Mouse (Mus musculus): ENCODE measurements around the gene Slc25a4. TPM values are rescaled to one million over a fixed set of nuclear protein-coding genes. Genes with fewer than 3 reads are reported as not detected.
A peak's percentile ranks its signal among the peaks of the same experiment; 100 is the strongest.

Slc25a4 gene
- polyA plus RNA-seq (2016; fragmentation: Nextera tagmentation; extraction: Ambion mirVana): 525 and 530 TPM in 2 replicates

DNA sequence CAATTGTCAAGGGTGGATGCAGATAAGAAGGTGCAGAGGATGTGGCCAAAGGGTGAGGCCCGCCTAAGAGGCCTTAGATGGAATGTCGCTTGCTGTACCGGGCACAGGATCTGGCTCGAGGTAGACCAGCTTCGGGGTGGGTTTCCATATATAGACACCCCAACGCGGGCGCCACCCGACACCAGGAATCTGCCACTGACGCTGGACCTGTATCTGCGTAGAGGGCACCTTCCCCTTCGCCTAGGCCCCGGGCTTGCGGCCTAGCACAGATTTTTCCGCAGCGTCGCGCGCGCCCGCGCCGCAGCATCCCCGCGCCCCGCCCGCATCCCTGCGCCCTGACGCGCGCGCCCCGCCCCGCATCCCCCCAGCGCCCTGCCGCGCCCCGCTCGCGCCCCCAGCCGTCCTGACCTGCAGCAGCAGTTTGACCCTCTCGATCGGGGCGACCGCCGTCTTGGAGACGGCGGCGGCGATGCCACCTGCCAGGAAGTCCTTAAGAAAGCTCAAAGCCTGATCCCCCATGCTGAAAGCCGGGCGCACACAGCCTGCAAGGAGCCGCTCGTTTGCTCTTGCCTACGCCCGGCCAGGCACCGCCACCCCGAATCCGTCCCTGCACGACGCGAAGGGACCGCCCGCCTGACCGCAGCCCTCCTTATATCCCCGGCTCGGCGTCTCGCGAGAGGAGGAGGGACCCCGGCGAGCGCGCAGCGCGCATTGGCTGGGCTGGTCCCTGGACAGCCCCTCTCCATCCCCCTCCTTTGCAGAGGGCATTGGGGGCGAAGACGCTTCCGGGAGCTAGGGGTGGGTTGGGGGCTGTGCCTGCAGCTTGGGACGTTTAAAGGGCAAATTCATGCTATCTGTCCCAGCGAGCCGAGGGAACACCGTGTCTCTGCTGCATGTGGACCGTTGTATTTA lies at the start of gene Slc25a4:
Gene Slc25a4 (minus strand): TSS at position 881 of the 912 bp plus-strand sequence.
- Histone ChIP-seq H3K4me1 (peaks cover 41% of the 10 kb centered on the region), H3K9me3 (no peaks in the 10 kb centered on the region), H3K36me3 (peaks cover 34% of the 10 kb centered on the region), H3K4me2 (replicated peaks) (peak within 1 kb of the TSS; percentile 64), H3K27me3 (no peaks in the 10 kb centered on the region), H3K4me3 (peak within 1 kb of the TSS; percentile 75), H3K9ac (peak within 1 kb of the TSS; percentile 94), H3K27ac (peak within 1 kb of the TSS; percentile 97)
- peak; percentile 99 for ATAC-seq (ENCODE audit: insufficient number of reproducible peaks, insufficient read depth, low FRiP score, low TSS enrichment)
- WGBS: under 1% methylated on average over 78 of the region's 84 CpGs

GRCm38 (mm10) chr8:46257921-46258682 lies 47.0 kb upstream of the Slc25a4 start:
- Histone ChIP-seq H3K4me3 (no peak overlapping the region), H3K9me3 (0 out of 2 replicates have a peak, but pooled peaks cover 3% of the 10 kb centered on the region), H3K27ac (no peak overlapping the region), H3K4me2 (replicated peaks) (no peak overlapping the region), H3K36me3 (no peaks in the 10 kb centered on the region), H3K4me1 (no peaks in the 10 kb centered on the region), H3K27me3 (no peaks in the 10 kb centered on the region), H3K9ac (no peak overlapping the region)
- 24% methylated on average over 19 of the region's 19 CpGs for WGBS
- no peak for ATAC-seq (ENCODE audit: insufficient number of reproducible peaks, insufficient read depth, low FRiP score, low TSS enrichment)

DNA sequence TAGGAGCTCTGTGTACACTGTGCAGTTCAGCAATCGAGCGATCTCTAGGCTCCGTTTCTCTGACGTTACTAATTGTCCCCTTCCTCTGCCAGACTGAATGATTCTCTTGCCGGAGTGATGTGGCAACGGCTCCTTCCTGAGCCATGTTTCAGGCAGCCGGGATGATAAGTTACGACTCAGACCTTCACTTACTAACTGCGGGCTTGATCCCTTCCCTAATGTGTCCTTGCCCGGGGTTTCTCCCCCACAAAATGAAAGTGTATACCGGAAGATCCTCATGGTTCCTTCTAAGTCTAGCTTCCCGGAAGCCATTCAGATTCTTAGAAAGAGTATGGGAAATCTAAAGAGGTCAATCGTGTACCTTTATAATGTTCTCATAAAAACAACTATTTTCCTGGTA lies 41.4 kb upstream of the Slc25a4 start:
- Histone ChIP-seq H3K4me1 (peaks cover 13% of the 10 kb centered on the region), H3K4me2 (replicated peaks) (peak overlapping the region; percentile 31), H3K9me3 (no peaks in the 10 kb centered on the region), H3K27me3 (no peaks in the 10 kb centered on the region), H3K36me3 (no peaks in the 10 kb centered on the region), H3K9ac (no peak overlapping the region), H3K4me3 (0 out of 2 replicates have a peak overlapping the region, but pooled peaks have one; percentile 0), H3K27ac (no peak overlapping the region)
- ATAC-seq (ENCODE audit: insufficient number of reproducible peaks, insufficient read depth, low FRiP score, low TSS enrichment): no peak
- WGBS: 57% methylated on average over 13 of the region's 13 CpGs

DNA sequence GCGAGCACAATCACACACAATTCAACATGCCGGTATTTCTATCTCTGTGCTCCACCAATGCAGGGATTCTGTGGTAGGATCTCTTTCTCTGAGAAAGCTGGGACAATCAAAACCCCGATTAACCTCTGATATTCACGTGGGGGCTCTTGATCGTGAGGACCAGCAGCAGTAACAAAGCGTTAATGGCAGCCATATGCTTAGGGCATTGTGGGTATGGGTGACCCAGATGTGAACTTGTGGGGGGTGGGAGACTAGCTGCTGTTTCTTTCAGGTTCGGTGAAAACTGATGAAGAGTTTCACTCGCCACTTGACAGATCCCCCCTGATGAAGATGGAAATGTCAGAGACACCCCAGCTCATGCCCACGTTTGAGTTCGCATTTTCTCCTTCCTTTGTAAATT lies 40.5 kb upstream of the Slc25a4 start:
- Histone ChIP-seq H3K4me2 (replicated peaks) (peak overlapping the region; percentile 35), H3K4me3 (no peak overlapping the region), H3K9ac (no peak overlapping the region)

GRCm38 (mm10) chr8:46246346-46246745 lies 35.3 kb upstream of the Slc25a4 start:
- Histone ChIP-seq H3K27ac (no peak overlapping the region), H3K4me2 (replicated peaks) (no peak overlapping the region), H3K36me3 (no peaks in the 10 kb centered on the region), H3K4me1 (0 out of 2 replicates have a peak, but pooled peaks cover 2% of the 10 kb centered on the region), H3K9ac (no peak overlapping the region), H3K27me3 (0 out of 2 replicates have a peak, but pooled peaks cover 3% of the 10 kb centered on the region), H3K4me3 (no peak overlapping the region), H3K9me3 (no peaks in the 10 kb centered on the region)
- no peak for ATAC-seq (ENCODE audit: insufficient number of reproducible peaks, insufficient read depth, low FRiP score, low TSS enrichment)
- 62% methylated on average over 11 of the region's 11 CpGs for WGBS

More for the DNA sequence above, 40.5 kb upstream of the Slc25a4 start:
- Histone ChIP-seq H3K27me3 (no peaks in the 10 kb centered on the region), H3K4me1 (peaks cover 13% of the 10 kb centered on the region), H3K27ac (no peak overlapping the region), H3K36me3 (no peaks in the 10 kb centered on the region), H3K9me3 (no peaks in the 10 kb centered on the region)
- ATAC-seq (ENCODE audit: insufficient number of reproducible peaks, insufficient read depth, low FRiP score, low TSS enrichment): no peak
- WGBS: 41% methylated on average over 10 of the region's 10 CpGs

DNA sequence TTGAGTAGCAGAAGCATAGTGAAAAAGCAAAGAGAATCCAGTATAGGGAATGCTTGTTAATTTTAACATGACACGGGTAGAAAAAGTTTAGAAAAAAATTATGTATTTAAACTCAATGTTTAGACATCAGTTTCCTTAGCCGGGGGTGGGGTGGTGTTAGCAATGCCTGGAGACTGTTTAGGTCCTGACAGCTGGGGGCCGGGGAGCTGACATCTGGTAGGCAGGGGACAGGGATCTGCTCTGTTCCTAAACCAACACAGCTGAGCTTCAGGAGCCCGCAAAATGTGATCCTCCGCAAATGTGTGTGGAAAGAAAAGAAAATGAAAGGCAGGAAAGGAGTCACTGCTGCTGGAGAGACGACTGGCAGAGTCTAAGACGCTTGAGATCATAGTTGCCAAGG lies 31.9 kb upstream of the Slc25a4 start:
- H3K4me3 ChIP-seq: no peak overlapping the region
- ATAC-seq (ENCODE audit: insufficient number of reproducible peaks, insufficient read depth, low FRiP score, low TSS enrichment): no peak
- 17% methylated on average over 7 of the region's 7 CpGs for WGBS
- H3K27me3 ChIP-seq: peaks cover 7% of the 10 kb centered on the region; the same call in 1 of the 2 replicates
- H3K36me3 ChIP-seq: no peaks in the 10 kb centered on the region
- no peak overlapping the region for H3K4me2 ChIP-seq (replicated peaks)
- no peak overlapping the region for H3K9ac ChIP-seq
- no peak overlapping the region for H3K27ac ChIP-seq
- H3K4me1 ChIP-seq: no peaks in the 10 kb centered on the region
- no peaks in the 10 kb centered on the region for H3K9me3 ChIP-seq

GRCm38 (mm10) chr8:46241568-46242374 lies 30.7 kb upstream of the Slc25a4 start:
- peaks cover 7% of the 10 kb centered on the region; the same call in 1 of the 2 replicates for H3K27me3 ChIP-seq
- H3K4me1 ChIP-seq: no peaks in the 10 kb centered on the region; the same call in 1 of the 2 replicates
- no peak overlapping the region for H3K4me2 ChIP-seq (replicated peaks)
- no peaks in the 10 kb centered on the region for H3K9me3 ChIP-seq
- ATAC-seq (ENCODE audit: insufficient number of reproducible peaks, insufficient read depth, low FRiP score, low TSS enrichment): no peak
- 32% methylated on average over 13 of the region's 13 CpGs for WGBS
- H3K9ac ChIP-seq: no peak overlapping the region
- no peak overlapping the region for H3K27ac ChIP-seq
- no peak overlapping the region for H3K4me3 ChIP-seq
- H3K36me3 ChIP-seq: no peaks in the 10 kb centered on the region

- Histone ChIP-seq H3K27me3 (peaks cover 6% of the 10 kb centered on the region; the same call in 1 of the 2 replicates), H3K4me3 (no peak overlapping the region), H3K9me3 (no peaks in the 10 kb centered on the region), H3K9ac (no peak overlapping the region), H3K36me3 (no peaks in the 10 kb centered on the region), H3K4me2 (replicated peaks) (no peak overlapping the region), H3K27ac (no peak overlapping the region), H3K4me1 (no peaks in the 10 kb centered on the region; the same call in 1 of the 2 replicates)
- WGBS: 37% methylated on average over 7 of the region's 7 CpGs
- no peak for ATAC-seq (ENCODE audit: insufficient number of reproducible peaks, insufficient read depth, low FRiP score, low TSS enrichment)
Observed at GRCm38 (mm10) chr8:46236441-46237223, 25.5 kb upstream of the Slc25a4 start.

- no peaks in the 10 kb centered on the region for H3K27me3 ChIP-seq
- H3K9ac ChIP-seq: no peak overlapping the region
- H3K36me3 ChIP-seq: no peaks in the 10 kb centered on the region
- H3K27ac ChIP-seq: no peak overlapping the region
- H3K9me3 ChIP-seq: no peaks in the 10 kb centered on the region
- no peaks in the 10 kb centered on the region; the same call in 1 of the 2 replicates for H3K4me1 ChIP-seq
- ATAC-seq (ENCODE audit: insufficient number of reproducible peaks, insufficient read depth, low FRiP score, low TSS enrichment): no peak
- WGBS: 86% methylated on average over 4 of the region's 4 CpGs
- no peak overlapping the region for H3K4me2 ChIP-seq (replicated peaks)
- H3K4me3 ChIP-seq: no peak overlapping the region
Observed at GRCm38 (mm10) chr8:46234736-46235135, 23.7 kb upstream of the Slc25a4 start.

- no peaks in the 10 kb centered on the region for H3K36me3 ChIP-seq
- H3K4me1 ChIP-seq: no peaks in the 10 kb centered on the region; the same call in 1 of the 2 replicates
- no peak overlapping the region for H3K27ac ChIP-seq
- H3K4me3 ChIP-seq: no peak overlapping the region
- H3K9ac ChIP-seq: no peak overlapping the region
- no peak for ATAC-seq (ENCODE audit: insufficient number of reproducible peaks, insufficient read depth, low FRiP score, low TSS enrichment)
- 61% methylated on average over 8 of the region's 8 CpGs for WGBS
- no peaks in the 10 kb centered on the region for H3K27me3 ChIP-seq
- no peaks in the 10 kb centered on the region for H3K9me3 ChIP-seq
- no peak overlapping the region for H3K4me2 ChIP-seq (replicated peaks)
Observed at GRCm38 (mm10) chr8:46232798-46233197, 21.7 kb upstream of the Slc25a4 start.
